Mouse (Mus musculus): ENCODE measurements at regions not wholly inside any gene's neighbourhood (a gene's known extent, or its start where the extent isn't known, plus 50 kb on each side); places are given as distances from the start of the nearest gene placed in this dataset.

GRCm38 (mm10) chr6:140816359-140816758 lies 87.3 kb downstream of the Gm11077 start:
- Histone ChIP-seq H3K4me1 (ENCODE audit: control insufficient read depth, insufficient read depth, low read length) (peaks cover 3% of the 10 kb centered on the region; the same call in 1 of the 2 replicates), H3K27me3 (replicated peaks; ENCODE audit: control insufficient read depth, insufficient read depth, low read length) (no peaks in the 10 kb centered on the region), H3K4me2 (ENCODE audit: low read depth, low read length) (no peak overlapping the region), H3K4me3 (ENCODE audit: low read length) (no peak overlapping the region), H3K36me3 (ENCODE audit: control insufficient read depth, insufficient read depth, low read length) (no peaks in the 10 kb centered on the region), H3K9me3 (ENCODE audit: control insufficient read depth, low read length) (no peaks in the 10 kb centered on the region), H3K27ac (ENCODE audit: low read length) (no peak overlapping the region), H3K9ac (ENCODE audit: low read depth, low read length) (no peak overlapping the region)
- no peak for ATAC-seq
- 44% methylated on average over 1 of the region's 1 CpGs for WGBS

- H3K4me2 ChIP-seq (ENCODE audit: low read depth, low read length) = no peak overlapping the region
- ATAC-seq = peak; percentile 53; the same call in 1 of the 2 replicates
- H3K4me1 ChIP-seq (ENCODE audit: control insufficient read depth, insufficient read depth, low read length) = peaks cover 3% of the 10 kb centered on the region; the same call in 1 of the 2 replicates
- no peaks in the 10 kb centered on the region for H3K36me3 ChIP-seq (ENCODE audit: control insufficient read depth, insufficient read depth, low read length)
- H3K9ac ChIP-seq (ENCODE audit: low read depth, low read length) = no peak overlapping the region
- H3K27ac ChIP-seq (ENCODE audit: low read length) = no peak overlapping the region
- H3K4me3 ChIP-seq (ENCODE audit: low read length) = no peak overlapping the region
- 17% methylated on average over 6 of the region's 6 CpGs for WGBS
- no peaks in the 10 kb centered on the region for H3K27me3 ChIP-seq (replicated peaks; ENCODE audit: control insufficient read depth, insufficient read depth, low read length)
- no peaks in the 10 kb centered on the region for H3K9me3 ChIP-seq (ENCODE audit: control insufficient read depth, low read length)
Measured at GRCm38 (mm10) chr6:140816831-140817230, 87.7 kb downstream of the Gm11077 start.

- peak; percentile 50; the same call in 1 of the 2 replicates for ATAC-seq
- no peak overlapping the region for H3K4me2 ChIP-seq (ENCODE audit: low read depth, low read length)
- 60% methylated on average over 8 of the region's 8 CpGs for WGBS
Measured at GRCm38 (mm10) chr6:140819451-140819878, 90.4 kb downstream of the Gm11077 start.

GRCm38 (mm10) chr6:140826522-140826921 lies 97.4 kb downstream of the Gm11077 start:
- H3K4me3 ChIP-seq (ENCODE audit: low read length) = no peak overlapping the region
- H3K9ac ChIP-seq (ENCODE audit: low read depth, low read length) = no peak overlapping the region
- no peak overlapping the region for H3K4me2 ChIP-seq (ENCODE audit: low read depth, low read length)
- ATAC-seq = no peak
- H3K27me3 ChIP-seq (replicated peaks; ENCODE audit: control insufficient read depth, insufficient read depth, low read length) = no peaks in the 10 kb centered on the region
- no peaks in the 10 kb centered on the region for H3K36me3 ChIP-seq (ENCODE audit: control insufficient read depth, insufficient read depth, low read length)
- no peaks in the 10 kb centered on the region for H3K9me3 ChIP-seq (ENCODE audit: control insufficient read depth, low read length)
- H3K4me1 ChIP-seq (ENCODE audit: control insufficient read depth, insufficient read depth, low read length) = no peaks in the 10 kb centered on the region
- no peak overlapping the region for H3K27ac ChIP-seq (ENCODE audit: low read length)

More at GRCm38 (mm10) chr6:140819451-140819878, 90.4 kb downstream of the Gm11077 start:
- H3K4me1 ChIP-seq (ENCODE audit: control insufficient read depth, insufficient read depth, low read length) = peaks cover 3% of the 10 kb centered on the region; the same call in 1 of the 2 replicates
- H3K36me3 ChIP-seq (ENCODE audit: control insufficient read depth, insufficient read depth, low read length) = no peaks in the 10 kb centered on the region
- H3K27me3 ChIP-seq (replicated peaks; ENCODE audit: control insufficient read depth, insufficient read depth, low read length) = no peaks in the 10 kb centered on the region
- no peak overlapping the region for H3K27ac ChIP-seq (ENCODE audit: low read length)
- no peak overlapping the region for H3K4me3 ChIP-seq (ENCODE audit: low read length)
- no peaks in the 10 kb centered on the region for H3K9me3 ChIP-seq (ENCODE audit: control insufficient read depth, low read length)
- H3K9ac ChIP-seq (ENCODE audit: low read depth, low read length) = no peak overlapping the region

- Histone ChIP-seq H3K36me3 (ENCODE audit: control insufficient read depth, insufficient read depth, low read length) (no peaks in the 10 kb centered on the region), H3K9ac (ENCODE audit: low read depth, low read length) (no peak overlapping the region), H3K4me2 (ENCODE audit: low read depth, low read length) (no peak overlapping the region), H3K4me1 (ENCODE audit: control insufficient read depth, insufficient read depth, low read length) (no peaks in the 10 kb centered on the region), H3K4me3 (ENCODE audit: low read length) (no peak overlapping the region), H3K9me3 (ENCODE audit: control insufficient read depth, low read length) (no peaks in the 10 kb centered on the region), H3K27ac (ENCODE audit: low read length) (no peak overlapping the region), H3K27me3 (replicated peaks; ENCODE audit: control insufficient read depth, insufficient read depth, low read length) (no peaks in the 10 kb centered on the region)
- no peak for ATAC-seq
Measured at GRCm38 (mm10) chr6:140827651-140828050, 98.6 kb downstream of the Gm11077 start.

- H3K27me3 ChIP-seq (replicated peaks; ENCODE audit: control insufficient read depth, insufficient read depth, low read length) = no peaks in the 10 kb centered on the region
- H3K9me3 ChIP-seq (ENCODE audit: control insufficient read depth, low read length) = no peaks in the 10 kb centered on the region
- ATAC-seq = peak; percentile 69
- H3K4me1 ChIP-seq (ENCODE audit: control insufficient read depth, insufficient read depth, low read length) = no peaks in the 10 kb centered on the region
- H3K36me3 ChIP-seq (ENCODE audit: control insufficient read depth, insufficient read depth, low read length) = no peaks in the 10 kb centered on the region
- no peak overlapping the region for H3K4me2 ChIP-seq (ENCODE audit: low read depth, low read length)
- H3K9ac ChIP-seq (ENCODE audit: low read depth, low read length) = no peak overlapping the region
- H3K27ac ChIP-seq (ENCODE audit: low read length) = no peak overlapping the region
- WGBS = 60% methylated on average over 8 of the region's 8 CpGs
- H3K4me3 ChIP-seq (ENCODE audit: low read length) = no peak overlapping the region
Measured at GRCm38 (mm10) chr6:140843292-140843991, 114.4 kb downstream of the Gm11077 start.

- Histone ChIP-seq H3K4me2 (ENCODE audit: low read depth, low read length) (no peak overlapping the region), H3K9me3 (ENCODE audit: control insufficient read depth, low read length) (no peaks in the 10 kb centered on the region), H3K4me3 (ENCODE audit: low read length) (no peak overlapping the region), H3K27ac (ENCODE audit: low read length) (no peak overlapping the region), H3K4me1 (ENCODE audit: control insufficient read depth, insufficient read depth, low read length) (no peaks in the 10 kb centered on the region), H3K36me3 (ENCODE audit: control insufficient read depth, insufficient read depth, low read length) (no peaks in the 10 kb centered on the region), H3K9ac (ENCODE audit: low read depth, low read length) (no peak overlapping the region), H3K27me3 (replicated peaks; ENCODE audit: control insufficient read depth, insufficient read depth, low read length) (no peaks in the 10 kb centered on the region)
- 85% methylated on average over 3 of the region's 3 CpGs for WGBS
- no peak for ATAC-seq
Measured at GRCm38 (mm10) chr6:140847165-140847564, 118.1 kb downstream of the Gm11077 start.

- Histone ChIP-seq H3K36me3 (ENCODE audit: control insufficient read depth, insufficient read depth, low read length) (no peaks in the 10 kb centered on the region), H3K27me3 (replicated peaks; ENCODE audit: control insufficient read depth, insufficient read depth, low read length) (no peaks in the 10 kb centered on the region), H3K27ac (ENCODE audit: low read length) (no peak overlapping the region), H3K4me1 (ENCODE audit: control insufficient read depth, insufficient read depth, low read length) (peaks cover 8% of the 10 kb centered on the region), H3K9me3 (ENCODE audit: control insufficient read depth, low read length) (no peaks in the 10 kb centered on the region), H3K4me2 (ENCODE audit: low read depth, low read length) (no peak overlapping the region), H3K9ac (ENCODE audit: low read depth, low read length) (no peak overlapping the region), H3K4me3 (ENCODE audit: low read length) (no peak overlapping the region)
- ATAC-seq = no peak
- 79% methylated on average over 5 of the region's 5 CpGs for WGBS
Measured at GRCm38 (mm10) chr6:140852420-140852819, 123.3 kb downstream of the Gm11077 start.

GRCm38 (mm10) chr6:140853508-140853907 lies 124.4 kb downstream of the Gm11077 start:
- no peaks in the 10 kb centered on the region for H3K27me3 ChIP-seq (replicated peaks; ENCODE audit: control insufficient read depth, insufficient read depth, low read length)
- H3K27ac ChIP-seq (ENCODE audit: low read length) = no peak overlapping the region
- ATAC-seq = no peak
- no peak overlapping the region for H3K9ac ChIP-seq (ENCODE audit: low read depth, low read length)
- no peaks in the 10 kb centered on the region for H3K9me3 ChIP-seq (ENCODE audit: control insufficient read depth, low read length)
- no peaks in the 10 kb centered on the region for H3K36me3 ChIP-seq (ENCODE audit: control insufficient read depth, insufficient read depth, low read length)
- peaks cover 8% of the 10 kb centered on the region for H3K4me1 ChIP-seq (ENCODE audit: control insufficient read depth, insufficient read depth, low read length)
- H3K4me2 ChIP-seq (ENCODE audit: low read depth, low read length) = no peak overlapping the region
- 50% methylated on average over 5 of the region's 5 CpGs for WGBS
- H3K4me3 ChIP-seq (ENCODE audit: low read length) = no peak overlapping the region

GRCm38 (mm10) chr6:140854691-140855090 lies 125.6 kb downstream of the Gm11077 start:
- H3K4me2 ChIP-seq (ENCODE audit: low read depth, low read length) = no peak overlapping the region
- no peaks in the 10 kb centered on the region for H3K9me3 ChIP-seq (ENCODE audit: control insufficient read depth, low read length)
- H3K27me3 ChIP-seq (replicated peaks; ENCODE audit: control insufficient read depth, insufficient read depth, low read length) = no peaks in the 10 kb centered on the region
- no peak overlapping the region for H3K9ac ChIP-seq (ENCODE audit: low read depth, low read length)
- WGBS = 78% methylated on average over 6 of the region's 6 CpGs
- H3K36me3 ChIP-seq (ENCODE audit: control insufficient read depth, insufficient read depth, low read length) = no peaks in the 10 kb centered on the region
- H3K4me3 ChIP-seq (ENCODE audit: low read length) = no peak overlapping the region
- H3K4me1 ChIP-seq (ENCODE audit: control insufficient read depth, insufficient read depth, low read length) = peaks cover 8% of the 10 kb centered on the region
- H3K27ac ChIP-seq (ENCODE audit: low read length) = no peak overlapping the region
- no peak for ATAC-seq
